Mouse (Mus musculus): ENCODE results near the gene Galns. TPM values are rescaled to one million over a fixed set of nuclear protein-coding genes. Genes with fewer than 3 reads are reported as not detected.
"Not testable (repeated sequence)": the region's sequence is repeated elsewhere in the genome, so short reads cannot be mapped to it uniquely, and the experiment has no call there.

Gene Galns
- total RNA-seq, 2 experiments from 2014 or later, result 9.7 to 10.3 TPM

DNA sequence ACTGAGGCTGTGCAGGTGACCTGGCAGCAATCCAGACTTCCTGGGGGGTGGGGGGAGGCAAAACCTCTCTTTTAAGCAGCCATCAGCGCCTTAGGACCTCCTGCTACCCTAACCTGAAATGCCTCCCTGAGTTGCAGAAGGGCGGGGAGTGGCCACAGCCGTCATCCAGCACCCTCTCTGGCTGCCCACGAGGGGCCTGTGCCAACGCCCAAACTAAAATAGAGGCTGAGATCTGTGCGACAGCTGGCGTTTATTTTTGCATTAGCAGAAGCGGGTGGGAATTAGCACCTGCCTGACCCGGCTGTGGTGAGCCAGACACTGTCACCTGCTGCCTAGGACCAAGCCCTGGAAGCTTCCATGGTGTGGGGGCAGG lies 25.5 kb upstream of the Galns start:
- peak; percentile 37 to 66 for DNase-seq (ENCODE audit: low spot score in 2 of 2)
- intact Hi-C loops (cut with DNase I), result no loop called here

DNA sequence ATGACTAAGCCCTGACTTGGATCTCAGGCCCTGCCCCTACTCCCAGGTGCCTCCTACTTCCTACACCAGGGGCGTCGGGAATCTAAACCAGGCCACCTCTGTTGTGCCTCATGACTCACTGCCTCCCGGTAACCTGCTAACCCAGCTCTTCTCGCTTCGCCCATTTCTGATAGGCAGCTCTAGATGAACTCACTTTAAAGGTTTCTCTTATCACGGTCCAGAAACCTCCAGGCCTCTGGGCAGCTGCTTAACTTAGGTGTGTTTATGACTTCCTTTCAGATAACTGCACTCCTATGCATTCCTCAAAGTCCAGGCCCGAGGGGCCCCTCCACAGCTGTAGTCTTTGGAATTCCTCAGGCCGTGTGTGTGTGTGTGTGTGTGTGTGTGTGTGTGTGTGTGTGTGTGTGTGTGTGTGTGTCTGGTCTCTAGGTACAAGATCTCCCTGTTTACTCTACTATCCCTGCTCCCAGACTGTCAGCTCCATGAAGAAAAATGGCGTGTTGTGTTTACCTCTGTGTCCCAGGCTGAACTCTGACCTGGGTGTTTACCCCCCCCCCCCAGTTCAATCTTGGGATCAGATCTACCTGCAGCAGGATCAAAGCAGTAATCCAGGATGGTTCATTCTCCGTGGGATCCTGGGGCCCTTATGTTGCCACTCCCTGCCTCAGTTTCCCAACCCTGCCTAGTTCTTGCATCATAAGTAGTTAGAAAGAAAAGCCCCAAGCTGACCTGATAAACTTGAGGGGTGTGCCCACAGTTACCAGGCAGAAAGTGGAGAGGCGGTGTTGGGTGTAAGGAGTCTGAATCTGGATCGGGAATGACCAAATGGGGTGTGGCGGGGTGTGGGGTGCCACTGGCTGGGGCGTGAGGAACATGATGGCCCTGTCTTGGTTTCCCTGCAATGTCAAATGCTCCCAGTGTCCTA lies 24.9 kb upstream of the Galns start:
- no peak for DNase-seq (ENCODE audit: low spot score in 2 of 2)
- intact Hi-C loops (cut with DNase I), result no loop called here

DNA sequence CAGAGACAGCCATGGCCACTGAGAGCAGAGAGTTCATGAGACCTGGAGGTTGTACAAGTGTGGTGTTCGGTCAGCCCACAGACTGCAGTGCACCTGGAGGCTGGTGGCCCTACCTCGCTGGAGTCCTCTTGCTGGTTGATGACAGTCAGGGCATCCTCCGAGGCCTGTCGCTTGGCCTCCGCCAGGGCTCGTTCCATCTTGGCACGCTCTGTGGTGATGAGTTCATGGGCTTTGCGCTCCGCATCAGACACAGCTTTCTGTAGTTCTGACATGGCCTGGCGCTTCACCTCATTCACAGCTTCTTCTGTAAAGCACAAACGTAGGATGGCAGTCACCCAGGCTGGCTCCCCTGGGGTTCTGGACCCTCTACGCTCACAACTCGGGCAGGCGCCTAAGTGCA lies 21.9 kb upstream of the Galns start:
- no peak for DNase-seq (ENCODE audit: low spot score in 2 of 2)
- intact Hi-C loops (cut with DNase I), result no loop called here

DNA sequence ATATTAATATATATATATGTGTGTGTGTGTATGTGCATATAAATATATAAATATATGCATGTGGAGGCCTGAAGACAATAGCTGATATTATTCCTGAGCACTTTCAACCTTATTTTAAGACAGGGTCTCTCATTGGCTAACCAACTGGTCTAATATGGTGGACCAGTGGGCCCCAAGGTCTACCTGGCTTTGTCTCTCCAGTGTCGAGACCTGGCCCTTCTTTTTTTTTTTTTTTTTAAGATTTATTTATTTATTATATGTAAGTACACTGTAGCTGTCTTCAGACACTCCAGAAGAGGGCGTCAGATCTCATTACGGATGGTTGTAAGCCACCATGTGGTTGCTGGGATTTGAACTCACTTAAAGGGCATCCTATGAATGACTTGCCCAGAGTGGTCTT lies 20.9 kb upstream of the Galns start:
- DNase-seq (ENCODE audit: low spot score in 2 of 2); intact Hi-C loops (cut with DNase I): not testable (repeated sequence)

DNA sequence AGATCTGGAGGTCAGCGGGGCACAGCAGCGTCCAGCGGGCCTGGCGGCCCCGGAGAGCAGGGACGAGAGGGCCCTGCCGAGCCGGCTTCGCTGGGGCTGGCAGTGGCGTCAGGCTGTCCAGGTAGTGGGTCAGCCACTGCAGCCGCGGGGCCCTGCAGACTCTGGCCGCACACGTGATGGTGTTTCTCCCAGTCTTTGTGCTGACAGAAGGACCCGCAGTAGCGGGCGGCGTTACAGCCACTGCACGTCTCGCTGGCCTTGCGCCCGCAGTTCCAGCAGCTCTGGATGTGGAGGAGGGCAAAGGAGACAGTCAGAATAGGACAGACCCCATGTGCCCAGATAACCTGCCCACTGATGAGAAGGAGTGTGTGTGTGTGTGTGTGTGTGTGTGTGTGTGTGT lies 19.4 kb upstream of the Galns start:
- intact Hi-C loops (cut with DNase I), result no loop called here
- DNase-seq (ENCODE audit: low spot score in 2 of 2), result no peak

DNA sequence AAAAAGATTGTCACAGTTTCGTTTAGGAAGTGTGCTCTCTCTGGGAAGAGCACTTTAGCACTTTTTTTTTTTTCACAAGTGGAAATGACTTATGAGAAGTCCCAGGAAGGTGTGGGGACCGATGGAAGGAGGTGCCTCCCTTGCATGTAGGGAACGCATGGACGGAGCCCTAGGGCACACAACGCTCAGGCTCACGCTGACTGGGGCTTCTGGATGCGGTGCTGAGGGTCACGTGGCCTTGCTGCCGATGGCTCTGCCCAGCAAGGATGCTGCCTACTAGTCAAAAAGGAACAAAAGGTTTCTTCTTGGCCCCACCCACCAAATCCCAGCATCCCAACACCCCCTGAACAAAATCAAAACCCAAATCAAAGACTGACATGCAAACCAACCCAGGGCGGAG lies 18.1 kb upstream of the Galns start:
- DNase-seq (ENCODE audit: low spot score in 2 of 2), result no peak
- intact Hi-C loops (cut with DNase I), result no loop called here

DNA sequence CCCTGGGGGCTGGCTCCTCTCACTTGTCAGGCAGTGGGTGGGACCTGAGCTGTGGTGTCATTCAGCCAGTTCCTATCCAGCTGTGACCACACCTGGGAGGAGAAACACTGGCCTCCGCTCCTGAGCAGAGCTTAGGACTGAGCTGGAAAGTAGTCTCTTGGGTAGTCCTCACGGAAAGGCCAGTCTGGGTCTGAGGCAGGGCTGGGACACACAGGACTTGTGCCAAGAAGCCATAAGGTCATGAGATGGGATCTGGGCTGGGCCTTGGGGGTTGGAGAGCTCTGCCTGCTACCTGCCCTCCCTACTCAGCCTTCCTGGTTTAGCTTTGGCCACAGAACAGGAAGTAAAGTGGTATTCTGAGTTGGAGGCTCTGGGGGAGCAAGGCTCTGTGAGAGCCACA lies 15.6 kb upstream of the Galns start:
- DNase-seq (ENCODE audit: low spot score in 2 of 2), result no peak
- intact Hi-C loops (cut with DNase I), result no loop called here

DNA sequence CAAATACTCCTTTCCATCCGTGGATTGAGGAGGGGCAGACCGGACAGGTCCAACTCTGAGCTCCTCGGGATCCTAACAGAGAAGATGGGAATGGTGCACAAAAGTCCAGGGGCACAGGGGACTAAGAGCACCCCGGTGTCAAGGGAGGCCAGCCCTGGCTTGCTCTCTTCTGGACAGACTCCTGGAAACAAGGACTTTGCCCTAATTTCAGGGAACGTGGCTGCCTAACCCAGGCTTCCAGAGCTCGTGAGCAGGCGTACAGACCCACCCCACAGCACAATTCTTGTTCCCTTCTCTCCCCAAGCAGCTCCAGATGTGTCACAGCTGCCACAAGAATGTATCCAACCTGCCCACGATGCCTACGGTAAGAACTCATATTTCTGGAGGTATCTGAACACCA lies 14.5 kb upstream of the Galns start:
- intact Hi-C loops (cut with DNase I), result no loop called here
- no peak for DNase-seq (ENCODE audit: low spot score in 2 of 2)

DNA sequence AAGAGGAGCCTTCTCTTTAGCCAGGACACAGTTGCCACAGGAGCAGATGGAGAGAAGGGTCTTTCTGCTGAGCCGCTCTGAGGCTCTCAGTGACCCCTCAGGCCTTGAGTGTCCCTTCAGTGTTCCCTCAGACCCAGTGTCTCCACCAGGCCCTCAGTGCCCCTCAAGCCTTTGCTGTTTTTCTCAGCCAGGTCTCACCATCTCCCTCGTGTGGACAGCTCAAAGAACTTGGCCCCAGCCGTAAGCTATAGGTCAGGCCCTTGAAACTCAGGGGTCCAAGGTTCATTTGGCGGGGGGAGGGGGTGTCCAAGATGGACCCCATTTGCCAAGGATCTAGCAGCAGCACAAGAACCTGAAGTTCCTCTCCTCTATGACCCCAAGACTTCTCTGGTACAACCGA lies 13.4 kb upstream of the Galns start:
- intact Hi-C loops (cut with DNase I), result no loop called here
- DNase-seq (ENCODE audit: low spot score in 2 of 2), result no peak

DNA sequence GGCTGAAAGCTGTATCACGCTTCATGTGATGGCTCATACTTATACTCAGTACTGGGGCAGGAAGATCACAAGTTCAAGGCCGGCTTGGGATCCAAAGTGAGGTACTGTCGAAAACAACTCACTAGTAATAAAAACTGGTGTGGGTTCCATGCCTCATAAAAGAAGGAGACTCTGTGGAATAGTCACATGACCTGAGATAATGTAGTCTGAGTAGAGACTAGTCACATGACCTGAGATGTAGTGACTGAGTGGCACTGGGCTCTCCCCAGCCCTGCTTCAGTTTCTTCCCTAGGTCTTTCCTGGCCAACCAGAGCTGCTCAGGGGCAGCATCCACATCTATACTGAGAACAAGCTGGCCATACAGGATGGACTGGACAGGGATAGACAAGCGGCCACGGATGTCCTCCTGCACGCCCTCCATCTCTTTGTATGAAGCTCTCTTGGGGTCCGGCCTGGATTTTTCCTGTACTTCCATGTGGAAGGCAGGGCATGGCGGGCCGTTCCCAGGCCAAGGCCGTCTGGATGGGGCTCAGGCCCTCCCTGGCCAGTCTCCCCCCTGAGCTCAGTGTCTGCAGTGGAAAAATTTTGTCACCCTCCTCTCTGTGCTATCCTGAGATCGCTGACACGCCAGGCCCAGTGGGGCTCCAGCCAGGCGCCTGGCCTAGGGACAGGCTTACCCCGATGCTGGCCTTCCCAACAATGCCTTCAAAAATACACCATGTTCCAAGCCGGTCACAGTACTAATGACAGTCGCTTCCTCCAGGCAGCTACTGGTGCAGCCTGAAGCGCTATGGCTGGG lies 12.8 kb upstream of the Galns start:
- intact Hi-C loops (cut with DNase I), result no loop called here
- no peak for DNase-seq (ENCODE audit: low spot score in 2 of 2)

DNA sequence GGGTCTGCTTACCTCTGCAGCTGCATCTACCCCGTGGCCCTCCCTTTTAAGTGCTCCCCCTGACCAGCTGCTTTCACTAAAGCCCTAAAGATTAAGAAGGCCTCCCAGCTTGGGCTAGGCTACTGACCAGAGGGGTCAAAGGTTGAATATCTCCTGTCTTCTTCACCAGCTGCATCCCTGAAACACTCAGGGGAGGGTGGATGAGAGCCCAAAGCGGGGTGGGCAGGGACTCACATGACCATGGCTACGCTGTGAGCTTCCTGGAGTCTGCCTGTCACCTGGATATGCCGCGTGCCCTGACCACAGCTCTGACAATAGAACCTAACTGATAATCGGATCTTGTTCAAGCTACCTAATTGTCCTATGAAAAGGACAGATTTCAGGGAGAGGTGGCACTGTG lies 11.5 kb upstream of the Galns start, which contains the start of gene Pabpn1l:
TSS of gene Pabpn1l (minus strand) at position 13 of the 400 bp plus-strand sequence.
- DNase-seq (ENCODE audit: low spot score in 2 of 2), result no peak
- intact Hi-C loops (cut with DNase I), result no loop called here

DNA sequence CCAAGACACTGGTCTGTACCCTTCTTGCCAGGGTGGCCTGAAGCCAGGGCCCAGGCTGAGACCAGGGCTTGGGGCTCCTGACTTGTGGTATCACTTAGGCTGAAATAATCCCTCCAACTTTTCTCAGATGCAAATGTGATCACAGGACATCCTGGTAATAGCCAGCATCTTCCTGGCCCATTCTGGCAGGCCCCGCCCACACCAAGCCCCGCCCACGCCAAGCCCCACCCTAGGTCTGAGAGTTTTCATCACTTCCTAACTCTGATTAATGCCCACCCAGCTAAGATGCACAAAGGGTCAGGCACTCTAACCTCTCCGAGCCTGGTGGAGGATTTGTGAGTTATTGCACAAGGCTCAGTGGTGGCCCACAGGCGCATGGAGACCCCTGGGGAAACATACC lies 9.2 kb upstream of the Galns start:
- intact Hi-C loops (cut with DNase I), result no loop called here

DNA sequence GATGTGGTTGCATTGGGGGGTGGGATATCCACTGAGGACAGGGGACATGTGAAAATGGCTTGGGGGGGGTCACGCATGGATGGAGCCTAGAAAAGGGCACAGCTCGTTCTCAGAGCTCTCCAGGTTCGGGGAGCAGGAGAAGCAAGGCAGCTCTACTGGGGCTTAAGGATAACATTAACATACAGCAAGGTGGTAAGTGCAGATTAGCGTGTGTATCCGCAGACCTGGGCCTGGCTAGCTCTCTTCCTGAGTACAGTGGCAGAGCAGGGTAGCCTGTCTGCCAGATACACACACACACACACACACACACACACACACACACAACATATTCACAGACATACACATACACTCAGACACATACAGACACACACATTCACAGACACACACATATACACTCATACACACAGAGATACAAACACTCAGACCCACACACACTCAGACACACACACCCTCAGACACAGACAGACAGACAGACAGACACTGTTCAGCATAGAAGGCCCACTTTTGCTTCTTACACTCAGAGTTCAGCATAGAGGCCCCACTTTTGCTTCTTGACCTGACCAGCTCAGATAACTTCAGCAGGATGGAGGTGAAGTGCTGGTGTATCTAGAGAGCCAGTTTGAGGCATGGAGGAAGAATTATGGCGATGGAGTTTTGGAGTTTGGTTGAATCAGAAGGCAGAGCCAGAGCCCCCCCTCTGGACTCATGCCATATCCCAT lies 7.6 kb upstream of the Galns start:
- intact Hi-C loops (cut with DNase I), result loop anchor here (2.0 kb wide), 1 partner anchor 212 kb away; no protein-coding TSS in a partner anchor
- DNase-seq (ENCODE audit: low spot score in 2 of 2), result no peak

More for the DNA sequence above, 9.2 kb upstream of the Galns start:
- DNase-seq (ENCODE audit: low spot score in 2 of 2), result no peak

DNA sequence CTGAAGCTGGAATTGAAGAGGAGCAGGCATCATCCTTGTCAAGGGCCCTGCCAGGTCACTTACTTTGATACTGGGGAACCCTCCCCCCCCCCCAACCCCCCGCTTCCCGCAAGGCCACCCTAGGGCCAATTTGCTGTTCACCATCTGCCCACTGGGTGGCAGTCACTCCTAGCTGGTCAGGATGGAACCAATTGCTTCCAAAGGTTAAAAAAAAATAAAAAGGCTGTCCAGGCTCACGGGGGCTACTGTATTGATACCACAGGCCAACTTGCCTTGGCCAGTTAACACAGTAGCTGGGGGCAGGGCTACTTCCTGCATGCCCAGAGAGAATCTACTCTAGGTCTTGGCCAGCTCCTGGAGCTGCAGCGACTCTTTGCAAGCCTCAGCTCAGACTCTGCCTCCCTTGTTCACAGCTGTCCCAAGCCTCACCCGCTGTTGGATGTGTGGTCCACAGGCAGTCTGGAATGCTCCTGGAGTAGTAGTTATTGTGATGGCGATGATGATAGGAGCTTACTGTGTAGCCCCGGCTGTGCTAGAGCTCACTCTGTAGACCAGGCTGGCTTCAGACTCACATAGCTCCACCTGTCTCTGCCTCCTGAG lies 6.8 kb upstream of the Galns start:
- intact Hi-C loops (cut with DNase I), result loop anchor here (2.0 kb wide), 1 partner anchor 213 kb away; no protein-coding TSS in a partner anchor
- peak; percentile 63 to 81 for DNase-seq (ENCODE audit: low spot score in 2 of 2)

DNA sequence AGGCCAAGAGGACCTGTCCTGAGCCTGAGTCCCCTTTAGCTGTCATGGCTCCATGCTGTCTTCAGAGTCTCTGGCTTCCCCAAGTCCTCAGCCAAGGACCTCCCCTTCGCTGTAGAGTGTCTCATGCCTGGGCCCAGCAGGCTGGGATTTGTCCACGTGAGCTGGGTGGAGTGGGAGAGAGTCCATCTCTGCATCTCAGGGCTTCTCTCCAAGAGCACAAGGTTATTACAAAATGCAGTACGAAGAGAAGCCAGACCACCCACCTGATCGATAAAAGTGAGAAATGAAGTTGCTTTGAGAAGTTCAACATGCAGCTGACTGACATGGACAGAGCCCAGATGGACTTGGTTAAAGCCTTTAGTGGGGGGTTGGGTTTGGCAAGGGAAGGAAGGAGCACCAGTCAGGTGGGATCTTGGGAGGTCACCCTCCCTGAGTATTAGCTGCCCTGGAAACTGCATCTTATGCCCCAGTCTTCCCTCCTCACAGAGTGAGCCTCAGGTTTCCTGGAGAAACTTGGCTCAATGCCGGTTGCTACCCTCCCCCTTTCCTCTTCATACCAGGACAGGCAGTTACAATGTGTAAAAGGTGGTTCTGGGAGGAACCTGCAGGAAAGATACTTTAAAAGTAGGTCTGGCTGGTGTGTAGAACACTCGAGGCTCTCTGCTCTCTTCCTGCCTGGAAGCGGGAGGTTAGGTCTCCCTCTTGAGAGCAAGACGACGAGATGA lies 5.1 kb upstream of the Galns start:
- intact Hi-C loops (cut with DNase I), result no loop called here
- no peak for DNase-seq (ENCODE audit: low spot score in 2 of 2)

DNA sequence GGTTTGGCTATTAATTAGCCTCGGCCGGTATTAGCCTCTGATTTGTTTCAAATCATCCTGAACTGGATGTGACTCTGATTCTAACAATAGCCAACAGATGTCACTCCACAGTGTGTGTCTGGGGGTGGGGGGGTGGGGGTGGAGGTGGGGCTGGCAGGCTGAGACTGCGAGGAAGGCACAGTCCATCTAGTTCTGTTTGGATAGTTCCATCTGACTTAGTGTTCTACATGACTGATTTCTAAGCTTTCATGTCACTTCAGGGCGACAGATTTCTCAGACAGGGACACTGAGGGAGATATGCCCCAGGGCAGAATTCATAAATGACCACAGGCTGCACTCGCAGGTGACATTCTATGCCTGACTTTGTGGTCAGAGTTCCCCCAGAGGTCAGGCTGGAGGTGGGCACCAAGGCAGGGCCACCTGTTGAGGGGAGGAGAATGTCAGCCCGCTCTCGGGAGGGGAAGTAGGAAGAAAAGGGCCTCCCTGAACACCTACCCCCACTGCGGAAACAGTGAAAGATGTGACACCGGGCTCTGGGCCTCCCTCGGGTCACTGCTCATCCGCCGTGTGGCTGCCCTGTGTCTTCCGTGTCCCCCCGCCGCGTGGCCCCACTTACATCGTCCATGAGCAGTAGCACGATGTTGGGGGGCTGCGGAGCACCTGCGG lies 518 bp downstream of the Galns start:
- intact Hi-C loops (cut with DNase I), result loop anchor here (5.0 kb wide), 1 partner anchor 108 kb away; no protein-coding TSS in a partner anchor
- no peak for DNase-seq (ENCODE audit: low spot score in 2 of 2)

DNA sequence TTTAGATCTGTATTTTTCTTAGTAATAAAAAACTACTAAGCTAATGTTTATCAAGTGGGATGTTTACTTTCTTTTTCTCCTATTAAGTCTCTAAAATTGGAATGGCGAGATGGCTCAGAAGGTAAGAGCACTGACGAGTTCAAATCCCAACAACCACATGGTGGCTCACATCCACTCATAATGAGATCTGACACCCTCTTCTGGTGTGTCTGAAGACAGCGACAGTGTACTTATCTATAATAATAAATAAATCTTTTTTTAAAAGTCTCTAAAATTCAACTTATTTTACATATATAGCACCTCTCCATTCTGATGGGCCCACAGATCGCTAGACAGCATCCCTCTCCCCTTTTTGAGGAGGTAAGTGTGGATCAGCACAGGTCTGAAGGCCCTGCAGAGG lies 1.1 kb downstream of the Galns start:
- DNase-seq (ENCODE audit: low spot score in 2 of 2), result no peak
- intact Hi-C loops (cut with DNase I), result loop anchor here (5.0 kb wide), 1 partner anchor 108 kb away; no protein-coding TSS in a partner anchor

DNA sequence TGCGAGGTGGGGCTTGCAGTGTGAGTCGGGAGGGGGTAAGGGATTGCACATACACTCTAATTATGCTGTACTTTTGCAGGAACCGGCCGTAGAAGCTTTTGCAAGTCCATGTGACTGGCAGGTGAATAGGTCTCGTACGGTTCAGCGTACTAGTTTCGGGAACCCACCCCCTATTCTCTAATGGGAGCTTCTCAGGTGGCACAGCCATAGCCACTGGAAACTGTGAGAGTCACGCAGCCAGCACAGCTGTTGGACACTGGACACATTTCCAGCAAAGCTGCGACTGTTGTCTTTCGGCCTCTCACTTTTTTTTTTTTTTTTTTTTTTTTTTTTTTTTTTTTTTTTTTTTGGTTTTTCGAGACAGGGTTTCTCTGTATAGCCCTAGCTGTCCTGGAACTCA lies 4.5 kb downstream of the Galns start:
- DNase-seq (ENCODE audit: low spot score in 2 of 2), result no peak
- intact Hi-C loops (cut with DNase I), result no loop called here

All from left cerebral cortex, postnatal 14 days (tissue).